Comparison of ENCODE assay signal across 7 mouse cellular contexts in genomic region chr5:107167373-107167772, GRCm38 (mm10).
A peak's percentile ranks its signal among the peaks of the same experiment; 100 is the strongest.
DNase-seq lines count a peak whose midpoint lies in the region; ATAC-seq lines count a peak whose summit lies in the region.

No protein-coding gene starts in this region.

- no peak for DNase-seq in lung, postnatal 10 days
- DNase-seq in cerebellum, adult 9-11 months, result peak; percentile 34
- DNase-seq in layer of hippocampus, adult 18-20 months (ENCODE audit: low spot score in 2 of 2), result no peak
- no peak for DNase-seq in spleen, postnatal 4 days (ENCODE audit: low spot score in 2 of 2)

- peak overlapping the region; percentile 85 for H3K27ac ChIP-seq in lung, embryonic 15.5 days
- peak overlapping the region; percentile 84 for H3K27ac ChIP-seq in heart, embryonic 15.5 days
- no peak overlapping the region for H3K27ac ChIP-seq in neural tube, embryonic 14.5 days (ENCODE audit: low read depth, low read length)

- no peaks in the 10 kb centered on the region for H3K27me3 ChIP-seq in lung, embryonic 15.5 days
- H3K27me3 ChIP-seq in heart, embryonic 15.5 days, result no peaks in the 10 kb centered on the region
- no peaks in the 10 kb centered on the region for H3K27me3 ChIP-seq in neural tube, embryonic 14.5 days (ENCODE audit: control insufficient read depth, insufficient read depth, low read length)

- H3K4me2 ChIP-seq in lung, embryonic 15.5 days, result peak overlapping the region; percentile 40
- H3K4me2 ChIP-seq in heart, embryonic 15.5 days, result peak overlapping the region; percentile 58
- H3K4me2 ChIP-seq in neural tube, embryonic 14.5 days (ENCODE audit: low read depth, low read length), result peak overlapping the region; percentile 15; the same call in 1 of the 2 replicates

- H3K36me3 ChIP-seq in lung, embryonic 15.5 days, result no peaks in the 10 kb centered on the region
- no peaks in the 10 kb centered on the region for H3K36me3 ChIP-seq in heart, embryonic 15.5 days
- no peaks in the 10 kb centered on the region for H3K36me3 ChIP-seq in neural tube, embryonic 14.5 days (ENCODE audit: control insufficient read depth, insufficient read depth, low read length)

- WGBS in lung, embryonic 15.5 days, result 7% methylated on average over 12 of the region's 12 CpGs
- 29% methylated on average over 12 of the region's 12 CpGs for WGBS in heart, embryonic 15.5 days
- 65% methylated on average over 12 of the region's 12 CpGs for WGBS in neural tube, embryonic 14.5 days

- H3K9ac ChIP-seq in lung, embryonic 15.5 days, result no peak overlapping the region
- H3K9ac ChIP-seq in heart, embryonic 15.5 days, result no peak overlapping the region
- H3K9ac ChIP-seq in neural tube, embryonic 14.5 days (replicated peaks; ENCODE audit: low read depth, low read length), result no peak overlapping the region

- H3K4me1 ChIP-seq in lung, embryonic 15.5 days, result peaks cover 47% of the 10 kb centered on the region
- peaks cover 43% of the 10 kb centered on the region for H3K4me1 ChIP-seq in heart, embryonic 15.5 days (replicated peaks)
- H3K4me1 ChIP-seq in neural tube, embryonic 14.5 days (ENCODE audit: control insufficient read depth, insufficient read depth, low read length), result peaks cover 7% of the 10 kb centered on the region; the same call in 1 of the 2 replicates

- no peak overlapping the region for H3K4me3 ChIP-seq in lung, embryonic 15.5 days
- peak overlapping the region; percentile 16 for H3K4me3 ChIP-seq in heart, embryonic 15.5 days
- H3K4me3 ChIP-seq in neural tube, embryonic 14.5 days (ENCODE audit: low read depth, low read length), result no peak overlapping the region

- no peak for ATAC-seq in lung, embryonic 15.5 days (ENCODE audit: borderline replicate concordance, extremely low read depth, low FRiP score, low TSS enrichment)
- ATAC-seq in heart, embryonic 15.5 days (replicated peaks; ENCODE audit: insufficient number of reproducible peaks, insufficient read depth, low FRiP score, low read depth), result no peak; the same call in 1 of the 2 replicates
- no peak for ATAC-seq in neural tube, embryonic 14.5 days (ENCODE audit: low read depth)

- no peaks in the 10 kb centered on the region for H3K9me3 ChIP-seq in lung, embryonic 15.5 days
- no peaks in the 10 kb centered on the region for H3K9me3 ChIP-seq in heart, embryonic 15.5 days (replicated peaks)
- no peaks in the 10 kb centered on the region for H3K9me3 ChIP-seq in neural tube, embryonic 14.5 days (ENCODE audit: control insufficient read depth, low read length)
